Mouse (Mus musculus) CH12.LX (cell line): ENCODE results near the gene Akt3. TPM values are rescaled to one million over a fixed set of nuclear protein-coding genes. Genes with fewer than 3 reads are reported as not detected.

ENCODE experiments used
- DNase-seq: peaks from one replicate; pipeline ENCODE4 v3.0.0-alpha.2; 2013; ENCODE audit errors: extremely low read depth
- H3K27ac ChIP-seq: 2 replicates; pipeline ENCODE4 v1.5.1; 2012; ENCODE audit warnings: low read depth, mild to moderate bottlenecking, control low read depth, moderate library complexity; ENCODE audit not compliant: insufficient read depth
- H3K27me3 ChIP-seq: replicated peaks from 2 replicates; pipeline ENCODE3; 2012; ENCODE audit warnings: inconsistent platforms
- H3K36me3 ChIP-seq, 2 experiments: replicated peaks in 1 of 2; 2 replicates each; pipeline versions ENCODE3 to v1.6.1; 2012; ENCODE audit warnings: inconsistent platforms in 1 of 2, low read length in 1 of 2, mild to moderate bottlenecking in 1 of 2, mixed read lengths in 1 of 2, moderate library complexity in 1 of 2; ENCODE audit not compliant: control insufficient read depth in 1 of 2, insufficient read depth in 1 of 2
- H3K4me1 ChIP-seq, 2 experiments: 2 replicates each; pipeline ENCODE4 v1.6.1; 2012; ENCODE audit warnings: inconsistent platforms in 1 of 2, moderate library complexity in 1 of 2; ENCODE audit not compliant: insufficient read depth in 2 of 2, control insufficient read depth in 1 of 2
- H3K4me2 ChIP-seq: 2 replicates; pipeline ENCODE4 v1.6.1; 2012; ENCODE audit warnings: low read depth, mild to moderate bottlenecking, control low read depth; ENCODE audit not compliant: poor library complexity, insufficient read depth, severe bottlenecking
- H3K4me3 ChIP-seq, 3 experiments: fragments of 150-350 bp in 1 of 3; sonication (generic) in 1 of 3; replicated peaks in 1 of 3; 2 replicates each; pipeline versions ENCODE3 to v1.5.1; 2011 to 2012; ENCODE audit warnings: low read depth in 2 of 3, low read length in 2 of 3, mild to moderate bottlenecking in 2 of 3, moderate library complexity in 2 of 3, control low read depth in 1 of 3, improper control_type of control experiment in 1 of 3, inconsistent platforms in 1 of 3, mixed read lengths in 1 of 3; ENCODE audit not compliant: poor library complexity in 1 of 3
- H3K79me2 ChIP-seq: replicated peaks from 2 replicates; pipeline ENCODE4 v1.6.1; 2012; ENCODE audit warnings: mild to moderate bottlenecking, moderate library complexity; ENCODE audit not compliant: control insufficient read depth, poor library complexity, insufficient read depth, severe bottlenecking; ENCODE audit errors: extremely low read depth
- H3K9ac ChIP-seq: 2 replicates; pipeline ENCODE4 v1.6.1; 2012; ENCODE audit warnings: low read depth, mild to moderate bottlenecking, control low read depth, moderate library complexity; ENCODE audit not compliant: insufficient read depth
- H3K9me3 ChIP-seq: replicated peaks from 2 replicates; pipeline ENCODE3; 2012; ENCODE audit warnings: low read length, inconsistent platforms, mixed read lengths
- CHD1 ChIP-seq: IDR thresholded peaks from 2 replicates; pipeline ENCODE4 v1.6.1; 2012; ENCODE audit warnings: low read depth, low read length, improper control_type of control experiment, inconsistent platforms
- CHD2 ChIP-seq: IDR thresholded peaks from 2 replicates; pipeline ENCODE4 v1.6.1; 2011; ENCODE audit warnings: low read length, improper control_type of control experiment
- ELF1 ChIP-seq: IDR thresholded peaks from 2 replicates; pipeline ENCODE4 v1.6.1; 2014; ENCODE audit warnings: low read depth, mild to moderate bottlenecking, inconsistent platforms, low read length, improper control_type of control experiment
- EP300 ChIP-seq: IDR thresholded peaks from 2 replicates; pipeline ENCODE4 v1.6.1; 2011; ENCODE audit warnings: low read length, improper control_type of control experiment
- ETS1 ChIP-seq: conservative IDR thresholded peaks from 2 replicates; pipeline ENCODE4 v1.6.1; 2012; ENCODE audit warnings: low read depth, mild to moderate bottlenecking, inconsistent platforms, low read length, improper control_type of control experiment, moderate library complexity
- GABPA ChIP-seq: IDR thresholded peaks from 2 replicates; pipeline ENCODE4 v1.6.1; 2012; ENCODE audit warnings: low read depth, low read length, improper control_type of control experiment, inconsistent platforms; ENCODE audit not compliant: insufficient replicate concordance
- IRF4 ChIP-seq: IDR thresholded peaks from 2 replicates; pipeline ENCODE4 v1.6.1; 2014; ENCODE audit warnings: low read depth, mild to moderate bottlenecking, inconsistent platforms, low read length, improper control_type of control experiment
- JUND ChIP-seq: conservative IDR thresholded peaks from 2 replicates; pipeline ENCODE4 v1.6.1; 2011; ENCODE audit warnings: low read depth, low read length, improper control_type of control experiment
- MAX ChIP-seq: IDR thresholded peaks from 2 replicates; pipeline ENCODE4 v1.6.1; 2011; ENCODE audit warnings: low read length, improper control_type of control experiment
- MAZ ChIP-seq: IDR thresholded peaks from 2 replicates; pipeline ENCODE4 v1.6.1; 2012; ENCODE audit warnings: low read depth, mild to moderate bottlenecking, inconsistent platforms, low read length, improper control_type of control experiment, moderate library complexity
- MEF2A ChIP-seq: IDR thresholded peaks from 2 replicates; pipeline ENCODE4 v1.6.1; 2014; ENCODE audit warnings: low read depth, mild to moderate bottlenecking, inconsistent platforms, low read length, improper control_type of control experiment, borderline replicate concordance
- MYC ChIP-seq: IDR thresholded peaks from 2 replicates; pipeline ENCODE4 v1.6.1; 2011; ENCODE audit warnings: low read depth, mild to moderate bottlenecking, improper control_type of control experiment, low read length
- POLR2AphosphoS2 ChIP-seq: IDR thresholded peaks from 2 replicates; pipeline ENCODE4 v1.6.1; 2011; ENCODE audit warnings: low read depth, low read length, improper control_type of control experiment
- RCOR1 ChIP-seq: conservative IDR thresholded peaks from 2 replicates; pipeline ENCODE4 v1.6.1; 2012; ENCODE audit warnings: low read depth, mild to moderate bottlenecking, inconsistent platforms, low read length, improper control_type of control experiment
- SIN3A ChIP-seq: IDR thresholded peaks from 2 replicates; pipeline ENCODE4 v1.6.1; 2012; ENCODE audit warnings: low read length, improper control_type of control experiment, inconsistent platforms
- SMC3 ChIP-seq: IDR thresholded peaks from 2 replicates; pipeline ENCODE4 v1.6.1; 2011; ENCODE audit warnings: low read depth, low read length, improper control_type of control experiment
- TBP ChIP-seq: conservative IDR thresholded peaks from 2 replicates; pipeline ENCODE4 v1.6.1; 2011; ENCODE audit warnings: low read depth, low read length, improper control_type of control experiment
- TCF12 ChIP-seq: IDR thresholded peaks from 2 replicates; pipeline ENCODE4 v1.6.1; 2014; ENCODE audit warnings: low read depth, mild to moderate bottlenecking, inconsistent platforms, low read length, improper control_type of control experiment
- UBTF ChIP-seq: IDR thresholded peaks from 2 replicates; pipeline ENCODE4 v1.6.1; 2012; ENCODE audit warnings: low read depth, mild to moderate bottlenecking, inconsistent platforms, low read length, improper control_type of control experiment, moderate library complexity
- USF2 ChIP-seq: conservative IDR thresholded peaks from 2 replicates; pipeline ENCODE4 v1.6.1; 2011; ENCODE audit warnings: low read depth, low read length, improper control_type of control experiment
- ZC3H11A ChIP-seq: IDR thresholded peaks from 2 replicates; pipeline ENCODE4 v1.6.1; 2012; ENCODE audit warnings: low read depth, mild to moderate bottlenecking, inconsistent platforms, low read length, improper control_type of control experiment
- ZKSCAN1 ChIP-seq: IDR thresholded peaks from 2 replicates; pipeline ENCODE4 v1.6.1; 2012; ENCODE audit warnings: low read depth, inconsistent platforms, low read length, improper control_type of control experiment, borderline replicate concordance
- ZMIZ1 ChIP-seq: IDR thresholded peaks from 2 replicates; pipeline ENCODE4 v1.6.1; 2012; ENCODE audit warnings: low read depth, mild to moderate bottlenecking, inconsistent platforms, low read length, improper control_type of control experiment
- dilution Hi-C: fragments of 300-500 bp; cut with MboI; formaldehyde crosslinking; loops from 2 replicates; pipeline ENCODE4 v1.14.3; 2020; ENCODE audit warnings: low sequenced_read_pairs; ENCODE audit not compliant: extremely low pct_unique_long_range_greater_than_20kb, extremely low pct_ligation_motif_present
- in situ Hi-C: fragments of 300-500 bp; cut with MboI; formaldehyde crosslinking; loops from 3 replicates; pipeline ENCODE4 v1.14.3; 2019; ENCODE audit warnings: low sequenced_read_pairs, low pct_ligation_motif_present, low pct_unique_long_range_greater_than_20kb, mixed read lengths
- polyA plus RNA-seq: library from polyadenylated mRNA; unstranded; fragments of >175 nt; gene quantifications from 2 replicates; pipeline ENCODE4 v1.2.1, GENCODE M21; 2012; ENCODE audit warnings: low read depth; ENCODE audit not compliant: insufficient read length
- total RNA-seq, 2 experiments: library from RNA; depleted of rRNA; stranded (reverse); fragments of 300-350 nt in 1 of 2; fragments of >200 nt in 1 of 2; gene quantifications; 2 replicates each; pipeline ENCODE4 v1.2.3; 2012 to 2014

Gene Akt3
- total and polyA plus RNA-seq, 3 experiments, result 0.34 to 1.3 (median 0.82) TPM

- in situ Hi-C loops, result loop anchor here (25.0 kb wide), 1 partner anchor 296 kb away; no protein-coding TSS in a partner anchor
- Histone ChIP-seq H3K4me3 (no peak overlapping the region), H3K9ac (no peak overlapping the region), H3K79me2 (no peaks in the 10 kb centered on the region), H3K27ac (no peak overlapping the region), H3K36me3 (peaks cover 3 to 27% of the 10 kb centered on the region in 2 experiments), H3K27me3 (no peaks in the 10 kb centered on the region), H3K4me1 (peaks cover 0 to 8% of the 10 kb centered on the region in 2 experiments; a peak in 3 of 4 replicates), H3K9me3 (no peaks in the 10 kb centered on the region), H3K4me2 (no peak overlapping the region)
- no peak for DNase-seq
- TF ChIP-seq CHD2 (no peak), SIN3A (no peak), MAZ (no peak), TBP (no peak), TCF12 (no peak), MAX (no peak), MYC (no peak), USF2 (no peak), ZMIZ1 (no peak), IRF4 (no peak), EP300 (no peak), CHD1 (no peak), ETS1 (no peak), RCOR1 (no peak), GABPA (no peak), SMC3 (no peak), ELF1 (no peak), MEF2A (no peak), ZKSCAN1 (no peak)
- dilution Hi-C loops, result no loop called here
Observed at GRCm38 (mm10) chr1:177008777-177009176, 249.2 kb downstream of the Akt3 start.

- Histone ChIP-seq H3K9ac (no peak overlapping the region), H3K36me3 (peaks cover 3 to 25% of the 10 kb centered on the region in 2 experiments), H3K4me2 (no peak overlapping the region), H3K27ac (no peak overlapping the region), H3K4me3 (no peak overlapping the region), H3K27me3 (no peaks in the 10 kb centered on the region), H3K79me2 (no peaks in the 10 kb centered on the region), H3K9me3 (no peaks in the 10 kb centered on the region), H3K4me1 (peaks cover 0 to 13% of the 10 kb centered on the region in 2 experiments; a peak in 3 of 4 replicates)
- no peak for DNase-seq
- in situ Hi-C loops, result loop anchor here (25.0 kb wide), 1 partner anchor 295 kb away; no protein-coding TSS in a partner anchor
- TF ChIP-seq UBTF (no peak), ZC3H11A (no peak), JUND (no peak), MEF2A (no peak), SMC3 (no peak), RCOR1 (no peak), POLR2AphosphoS2 (no peak)
- dilution Hi-C loops, result no loop called here
Observed at GRCm38 (mm10) chr1:177007405-177007804, 250.6 kb downstream of the Akt3 start.
